Mouse (Mus musculus): ENCODE measurements around the gene Hilpda. TPM values are rescaled to one million over a fixed set of nuclear protein-coding genes. Genes with fewer than 3 reads are reported as not detected.

Hilpda gene
- polyA plus RNA-seq, 1 experiment from 2014 or later = 37.8 TPM

GRCm38 (mm10) chr6:29287481-29287880 lies 15.2 kb downstream of the Hilpda start:
- Histone ChIP-seq H3K9me3 (ENCODE audit: control insufficient read depth, low read length) (no peaks in the 10 kb centered on the region), H3K4me1 (replicated peaks; ENCODE audit: control insufficient read depth, insufficient read depth, low read length) (no peaks in the 10 kb centered on the region), H3K27me3 (ENCODE audit: control insufficient read depth, insufficient read depth, low read length) (no peaks in the 10 kb centered on the region), H3K4me3 (ENCODE audit: low read depth, low read length) (no peak overlapping the region), H3K36me3 (ENCODE audit: control insufficient read depth, insufficient read depth, low read length) (no peaks in the 10 kb centered on the region), H3K4me2 (replicated peaks; ENCODE audit: low read depth, low read length) (no peak overlapping the region), H3K9ac (ENCODE audit: low read depth, low read length) (no peak overlapping the region), H3K27ac (ENCODE audit: low read depth, low read length) (no peak overlapping the region)
- DNase-seq (ENCODE audit: low spot score) (no peak), ATAC-seq (ENCODE audit: low FRiP score) (no peak)
- WGBS = 37% methylated on average over 6 of the region's 6 CpGs

GRCm38 (mm10) chr6:29287944-29288343 lies 15.7 kb downstream of the Hilpda start:
- 63% methylated on average over 5 of the region's 5 CpGs for WGBS

GRCm38 (mm10) chr6:29288651-29289050 lies 16.4 kb downstream of the Hilpda start:
- no peak overlapping the region for H3K27ac ChIP-seq (ENCODE audit: low read depth, low read length)
- ATAC-seq (ENCODE audit: low FRiP score) (no peak), DNase-seq (ENCODE audit: low spot score) (no peak)
- H3K36me3 ChIP-seq (ENCODE audit: control insufficient read depth, insufficient read depth, low read length) = no peaks in the 10 kb centered on the region
- 61% methylated on average over 6 of the region's 6 CpGs for WGBS
- H3K4me2 ChIP-seq (replicated peaks; ENCODE audit: low read depth, low read length) = no peak overlapping the region
- H3K4me3 ChIP-seq (ENCODE audit: low read depth, low read length) = no peak overlapping the region
- H3K4me1 ChIP-seq (replicated peaks; ENCODE audit: control insufficient read depth, insufficient read depth, low read length) = no peaks in the 10 kb centered on the region
- H3K9ac ChIP-seq (ENCODE audit: low read depth, low read length) = no peak overlapping the region
- no peaks in the 10 kb centered on the region for H3K9me3 ChIP-seq (ENCODE audit: control insufficient read depth, low read length)
- no peaks in the 10 kb centered on the region for H3K27me3 ChIP-seq (ENCODE audit: control insufficient read depth, insufficient read depth, low read length)

More at GRCm38 (mm10) chr6:29287944-29288343, 15.7 kb downstream of the Hilpda start:
- no peak for ATAC-seq (ENCODE audit: low FRiP score)
- H3K36me3 ChIP-seq (ENCODE audit: control insufficient read depth, insufficient read depth, low read length) = no peaks in the 10 kb centered on the region
- H3K27me3 ChIP-seq (ENCODE audit: control insufficient read depth, insufficient read depth, low read length) = no peaks in the 10 kb centered on the region
- no peak overlapping the region for H3K4me3 ChIP-seq (ENCODE audit: low read depth, low read length)
- H3K9me3 ChIP-seq (ENCODE audit: control insufficient read depth, low read length) = no peaks in the 10 kb centered on the region
- no peak overlapping the region for H3K27ac ChIP-seq (ENCODE audit: low read depth, low read length)
- no peaks in the 10 kb centered on the region for H3K4me1 ChIP-seq (replicated peaks; ENCODE audit: control insufficient read depth, insufficient read depth, low read length)
- H3K9ac ChIP-seq (ENCODE audit: low read depth, low read length) = no peak overlapping the region
- no peak overlapping the region for H3K4me2 ChIP-seq (replicated peaks; ENCODE audit: low read depth, low read length)
- no peak for DNase-seq (ENCODE audit: low spot score)

- no peak overlapping the region for H3K4me3 ChIP-seq (ENCODE audit: low read depth, low read length)
- no peak overlapping the region for H3K27ac ChIP-seq (ENCODE audit: low read depth, low read length)
- no peaks in the 10 kb centered on the region for H3K4me1 ChIP-seq (replicated peaks; ENCODE audit: control insufficient read depth, insufficient read depth, low read length)
- H3K4me2 ChIP-seq (replicated peaks; ENCODE audit: low read depth, low read length) = no peak overlapping the region
- no peak for ATAC-seq (ENCODE audit: low FRiP score)
- DNase-seq (ENCODE audit: low spot score) = no peak
- H3K9me3 ChIP-seq (ENCODE audit: control insufficient read depth, low read length) = no peaks in the 10 kb centered on the region
- H3K27me3 ChIP-seq (ENCODE audit: control insufficient read depth, insufficient read depth, low read length) = no peaks in the 10 kb centered on the region
- no peaks in the 10 kb centered on the region for H3K36me3 ChIP-seq (ENCODE audit: control insufficient read depth, insufficient read depth, low read length)
- WGBS = 81% methylated on average over 2 of the region's 2 CpGs
- no peak overlapping the region for H3K9ac ChIP-seq (ENCODE audit: low read depth, low read length)
Measured at GRCm38 (mm10) chr6:29299112-29299511, 26.8 kb downstream of the Hilpda start.

- no peaks in the 10 kb centered on the region for H3K4me1 ChIP-seq (replicated peaks; ENCODE audit: control insufficient read depth, insufficient read depth, low read length)
- H3K4me3 ChIP-seq (ENCODE audit: low read depth, low read length) = no peak overlapping the region
- no peak overlapping the region for H3K27ac ChIP-seq (ENCODE audit: low read depth, low read length)
- no peaks in the 10 kb centered on the region for H3K36me3 ChIP-seq (ENCODE audit: control insufficient read depth, insufficient read depth, low read length)
- ATAC-seq (ENCODE audit: low FRiP score) = no peak
- no peak overlapping the region for H3K9ac ChIP-seq (ENCODE audit: low read depth, low read length)
- H3K4me2 ChIP-seq (replicated peaks; ENCODE audit: low read depth, low read length) = no peak overlapping the region
- no peaks in the 10 kb centered on the region for H3K27me3 ChIP-seq (ENCODE audit: control insufficient read depth, insufficient read depth, low read length)
- no peak for DNase-seq (ENCODE audit: low spot score)
- no peaks in the 10 kb centered on the region for H3K9me3 ChIP-seq (ENCODE audit: control insufficient read depth, low read length)
Measured at GRCm38 (mm10) chr6:29303251-29303650, 31.0 kb downstream of the Hilpda start.

GRCm38 (mm10) chr6:29303726-29304125 lies 31.4 kb downstream of the Hilpda start:
- 48% methylated on average over 5 of the region's 5 CpGs for WGBS
- no peaks in the 10 kb centered on the region for H3K4me1 ChIP-seq (replicated peaks; ENCODE audit: control insufficient read depth, insufficient read depth, low read length)
- H3K4me3 ChIP-seq (ENCODE audit: low read depth, low read length) = no peak overlapping the region
- H3K36me3 ChIP-seq (ENCODE audit: control insufficient read depth, insufficient read depth, low read length) = no peaks in the 10 kb centered on the region
- H3K9me3 ChIP-seq (ENCODE audit: control insufficient read depth, low read length) = no peaks in the 10 kb centered on the region
- H3K9ac ChIP-seq (ENCODE audit: low read depth, low read length) = no peak overlapping the region
- no peak for DNase-seq (ENCODE audit: low spot score)
- H3K27ac ChIP-seq (ENCODE audit: low read depth, low read length) = no peak overlapping the region
- no peaks in the 10 kb centered on the region for H3K27me3 ChIP-seq (ENCODE audit: control insufficient read depth, insufficient read depth, low read length)
- no peak overlapping the region for H3K4me2 ChIP-seq (replicated peaks; ENCODE audit: low read depth, low read length)
- no peak for ATAC-seq (ENCODE audit: low FRiP score)

GRCm38 (mm10) chr6:29305462-29305861 lies 33.2 kb downstream of the Hilpda start:
- no peaks in the 10 kb centered on the region for H3K36me3 ChIP-seq (ENCODE audit: control insufficient read depth, insufficient read depth, low read length)
- 89% methylated on average over 4 of the region's 4 CpGs for WGBS
- no peak for ATAC-seq (ENCODE audit: low FRiP score)

GRCm38 (mm10) chr6:29308846-29309605 lies 36.7 kb downstream of the Hilpda start:
- Histone ChIP-seq H3K27ac (ENCODE audit: low read depth, low read length) (no peak overlapping the region), H3K27me3 (ENCODE audit: control insufficient read depth, insufficient read depth, low read length) (no peaks in the 10 kb centered on the region), H3K9me3 (ENCODE audit: control insufficient read depth, low read length) (no peaks in the 10 kb centered on the region), H3K4me1 (replicated peaks; ENCODE audit: control insufficient read depth, insufficient read depth, low read length) (no peaks in the 10 kb centered on the region), H3K4me2 (replicated peaks; ENCODE audit: low read depth, low read length) (no peak overlapping the region), H3K36me3 (ENCODE audit: control insufficient read depth, insufficient read depth, low read length) (no peaks in the 10 kb centered on the region), H3K9ac (ENCODE audit: low read depth, low read length) (no peak overlapping the region), H3K4me3 (ENCODE audit: low read depth, low read length) (no peak overlapping the region)
- WGBS = 89% methylated on average over 16 of the region's 16 CpGs
- DNase-seq (ENCODE audit: low spot score) (no peak), ATAC-seq (ENCODE audit: low FRiP score) (no peak)

More at GRCm38 (mm10) chr6:29305462-29305861, 33.2 kb downstream of the Hilpda start:
- H3K9me3 ChIP-seq (ENCODE audit: control insufficient read depth, low read length) = no peaks in the 10 kb centered on the region
- H3K27ac ChIP-seq (ENCODE audit: low read depth, low read length) = no peak overlapping the region
- DNase-seq (ENCODE audit: low spot score) = no peak
- H3K27me3 ChIP-seq (ENCODE audit: control insufficient read depth, insufficient read depth, low read length) = no peaks in the 10 kb centered on the region
- H3K9ac ChIP-seq (ENCODE audit: low read depth, low read length) = no peak overlapping the region
- no peaks in the 10 kb centered on the region for H3K4me1 ChIP-seq (replicated peaks; ENCODE audit: control insufficient read depth, insufficient read depth, low read length)
- H3K4me2 ChIP-seq (replicated peaks; ENCODE audit: low read depth, low read length) = no peak overlapping the region
- no peak overlapping the region for H3K4me3 ChIP-seq (ENCODE audit: low read depth, low read length)

GRCm38 (mm10) chr6:29313690-29314202 lies 41.5 kb downstream of the Hilpda start:
- no peaks in the 10 kb centered on the region for H3K36me3 ChIP-seq (ENCODE audit: control insufficient read depth, insufficient read depth, low read length)
- H3K27me3 ChIP-seq (ENCODE audit: control insufficient read depth, insufficient read depth, low read length) = no peaks in the 10 kb centered on the region
- 60% methylated on average over 14 of the region's 14 CpGs for WGBS
- no peak overlapping the region for H3K27ac ChIP-seq (ENCODE audit: low read depth, low read length)
- H3K9me3 ChIP-seq (ENCODE audit: control insufficient read depth, low read length) = no peaks in the 10 kb centered on the region
- DNase-seq (ENCODE audit: low spot score) (no peak), ATAC-seq (ENCODE audit: low FRiP score) (no peak)
- H3K4me3 ChIP-seq (ENCODE audit: low read depth, low read length) = no peak overlapping the region
- no peak overlapping the region for H3K4me2 ChIP-seq (replicated peaks; ENCODE audit: low read depth, low read length)
- H3K4me1 ChIP-seq (replicated peaks; ENCODE audit: control insufficient read depth, insufficient read depth, low read length) = no peaks in the 10 kb centered on the region
- H3K9ac ChIP-seq (ENCODE audit: low read depth, low read length) = no peak overlapping the region

Measured in hindbrain, embryonic 11.5 days (tissue).